Mouse (Mus musculus) erythroblast, embryonic 14.5 days (primary cell): ENCODE data around the gene Lmod2.

ENCODE experiments used
- GATA1 ChIP-seq: IDR thresholded peaks from 2 replicates; pipeline ENCODE4 v1.6.1; 2012; ENCODE audit warnings: low read length, inconsistent platforms, mixed read lengths
- TAL1 ChIP-seq: IDR thresholded peaks from 3 replicates; pipeline ENCODE4 v1.6.1; 2012; ENCODE audit warnings: low read length, inconsistent platforms, mixed read lengths

DNA sequence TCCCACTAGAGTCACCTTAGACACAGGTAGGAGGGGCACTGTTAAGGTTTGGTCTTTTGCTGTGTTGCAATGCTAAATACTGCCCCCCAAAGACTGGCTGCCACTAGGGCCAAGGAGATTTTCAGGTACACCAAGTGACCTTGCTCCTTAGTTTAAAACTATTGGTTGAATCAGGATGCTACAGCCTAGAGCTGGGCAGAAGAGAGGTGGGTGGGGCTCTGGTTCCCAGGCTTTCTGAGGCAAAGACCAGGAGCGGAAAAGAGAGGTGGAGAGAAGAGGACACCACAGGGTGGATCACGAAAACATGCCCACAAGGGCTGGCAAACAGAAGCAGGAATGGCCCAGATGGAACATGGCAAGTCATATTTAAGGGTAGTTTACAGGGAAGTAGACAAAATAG lies 44.6 kb downstream of the Lmod2 start:
- TF ChIP-seq GATA1 (no peak), TAL1 (no peak)
